In the genomic region with DNA sequence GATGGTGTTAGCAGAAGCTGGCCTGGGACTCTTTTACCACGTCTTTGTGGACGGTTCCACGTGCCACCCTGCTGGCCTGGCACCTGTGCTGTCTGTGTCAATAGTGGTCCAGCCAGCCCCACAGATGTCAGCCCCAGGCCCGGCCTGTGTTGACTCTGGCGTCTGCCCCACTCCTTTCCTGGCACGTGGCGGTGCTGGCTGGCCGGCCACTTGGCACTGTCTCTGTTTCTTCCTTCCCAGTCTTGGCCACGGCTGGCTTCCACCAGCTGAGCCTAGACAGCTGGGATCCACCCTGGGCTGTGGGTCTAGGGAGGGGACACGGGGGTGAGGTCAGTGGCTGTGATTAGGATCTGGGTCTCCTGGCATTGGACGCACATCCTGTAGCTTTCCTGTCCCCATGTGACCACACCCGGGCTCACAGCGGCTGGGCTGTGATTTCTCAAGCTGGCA, we compare ENCODE assay signal across 9 mouse cellular contexts. TPM values are rescaled to one million over a fixed set of nuclear protein-coding genes. Genes with fewer than 3 reads are reported as not detected.
A peak's percentile ranks its signal among the peaks of the same experiment; 100 is the strongest.
DNase-seq lines count a peak whose midpoint lies in the region; ATAC-seq lines count a peak whose summit lies in the region.
"Had no signal": no experiment of that assay in that cellular context is flagged by ENCODE, and none has a peak within 500 bp of the region (broad histone marks: within the 10 kb centered on the region; RNA-seq: fewer than 3 reads in every experiment).

No protein-coding gene starts in this region.

- H3K27ac ChIP-seq in kidney, embryonic 14.5 days (ENCODE audit: low read depth, low read length): no peak overlapping the region
- H3K27ac ChIP-seq in embryonic facial prominence, embryonic 13.5 days: peak overlapping the region; percentile 49
- H3K27ac ChIP-seq in heart, embryonic 12.5 days (ENCODE audit: poor library complexity, severe bottlenecking): 0 out of 2 replicates have a peak overlapping the region, but pooled peaks have one; percentile 3
- H3K27ac ChIP-seq in lung, embryonic 16.5 days (ENCODE audit: low read length): peak overlapping the region; percentile 45

- no peaks in the 10 kb centered on the region for H3K27me3 ChIP-seq in kidney, embryonic 14.5 days (ENCODE audit: control insufficient read depth, insufficient read depth, low read length)
- no peaks in the 10 kb centered on the region for H3K27me3 ChIP-seq in embryonic facial prominence, embryonic 13.5 days
- no peaks in the 10 kb centered on the region for H3K27me3 ChIP-seq in heart, embryonic 12.5 days (replicated peaks)
- H3K27me3 ChIP-seq in lung, embryonic 16.5 days (ENCODE audit: control insufficient read depth, insufficient read depth, low read depth, low read length): no peaks in the 10 kb centered on the region

- ATAC-seq in kidney, embryonic 14.5 days (ENCODE audit: low FRiP score, low TSS enrichment): no peak
- ATAC-seq in embryonic facial prominence, embryonic 13.5 days (ENCODE audit: insufficient number of reproducible peaks, insufficient read depth, low FRiP score, low TSS enrichment, low read depth): no peak
- peak; percentile 51 for ATAC-seq in heart, embryonic 12.5 days (ENCODE audit: insufficient number of reproducible peaks, low FRiP score)
- ATAC-seq in lung, embryonic 16.5 days (ENCODE audit: low read depth): peak; percentile 76
- ATAC-seq in CD4-positive, CD25-positive, alpha-beta regulatory T cell, adult 4 months: no peak

- no peaks in the 10 kb centered on the region for H3K9me3 ChIP-seq in kidney, embryonic 14.5 days (ENCODE audit: control insufficient read depth, low read length)
- H3K9me3 ChIP-seq in embryonic facial prominence, embryonic 13.5 days: no peaks in the 10 kb centered on the region
- no peaks in the 10 kb centered on the region for H3K9me3 ChIP-seq in heart, embryonic 12.5 days (replicated peaks)
- no peaks in the 10 kb centered on the region for H3K9me3 ChIP-seq in lung, embryonic 16.5 days (ENCODE audit: control insufficient read depth, low read length)

- no peak overlapping the region for H3K4me3 ChIP-seq in kidney, embryonic 14.5 days (ENCODE audit: low read length)
- H3K4me3 ChIP-seq in embryonic facial prominence, embryonic 13.5 days: no peak overlapping the region
- H3K4me3 ChIP-seq in heart, embryonic 12.5 days: no peak overlapping the region
- no peak overlapping the region for H3K4me3 ChIP-seq in lung, embryonic 16.5 days (ENCODE audit: low read length)

- WGBS in kidney, embryonic 14.5 days: 61% methylated on average over 13 of the region's 13 CpGs
- 65% methylated on average over 13 of the region's 13 CpGs for WGBS in embryonic facial prominence, embryonic 13.5 days
- 58% methylated on average over 13 of the region's 13 CpGs for WGBS in heart, embryonic 12.5 days
- 24% methylated on average over 13 of the region's 13 CpGs for WGBS in lung, embryonic 16.5 days

- peak; percentile 91 for DNase-seq in kidney, adult 11 months
- peak; percentile 91 for DNase-seq in kidney, postnatal 10 days
- DNase-seq in right cerebral cortex, postnatal 4 days: peak; percentile 67

- peaks cover 47% of the 10 kb centered on the region for H3K36me3 ChIP-seq in kidney, embryonic 14.5 days (ENCODE audit: control insufficient read depth, insufficient read depth, low read length)
- peaks cover 58% of the 10 kb centered on the region for H3K36me3 ChIP-seq in embryonic facial prominence, embryonic 13.5 days
- H3K36me3 ChIP-seq in heart, embryonic 12.5 days: peaks cover 59% of the 10 kb centered on the region
- 0 out of 2 replicates have a peak, but pooled peaks cover 6% of the 10 kb centered on the region for H3K36me3 ChIP-seq in lung, embryonic 16.5 days (ENCODE audit: control insufficient read depth, insufficient read depth, low read length)

- no peak overlapping the region for H3K9ac ChIP-seq in kidney, embryonic 14.5 days (ENCODE audit: low read depth, low read length)
- no peak overlapping the region for H3K9ac ChIP-seq in embryonic facial prominence, embryonic 13.5 days
- H3K9ac ChIP-seq in heart, embryonic 12.5 days: no peak overlapping the region
- no peak overlapping the region for H3K9ac ChIP-seq in lung, embryonic 16.5 days (ENCODE audit: low read length)

- peaks cover 75% of the 10 kb centered on the region for H3K4me1 ChIP-seq in kidney, embryonic 14.5 days (ENCODE audit: control insufficient read depth, insufficient read depth, low read length)
- peaks cover 73% of the 10 kb centered on the region for H3K4me1 ChIP-seq in embryonic facial prominence, embryonic 13.5 days
- H3K4me1 ChIP-seq in heart, embryonic 12.5 days (replicated peaks): peaks cover 96% of the 10 kb centered on the region
- H3K4me1 ChIP-seq in lung, embryonic 16.5 days (replicated peaks; ENCODE audit: control insufficient read depth, insufficient read depth, low read length): peaks cover 71% of the 10 kb centered on the region

- H3K4me2 ChIP-seq in kidney, embryonic 14.5 days (replicated peaks; ENCODE audit: low read depth, low read length): no peak overlapping the region
- H3K4me2 ChIP-seq in embryonic facial prominence, embryonic 13.5 days: no peak overlapping the region
- H3K4me2 ChIP-seq in heart, embryonic 12.5 days: no peak overlapping the region
- H3K4me2 ChIP-seq in lung, embryonic 16.5 days (ENCODE audit: low read depth, low read length): no peak overlapping the region

RNA-seq across cellular contexts. Expression of a gene that starts 7.5 kb away (rescaled TPM):
- polyA plus RNA-seq in kidney, embryonic 14.5 days (2014; fragmentation: Nextera tagmentation; extraction: Ambion mirVana): 12.0 and 12.3 TPM in 2 replicates
- 5.3 and 6.9 TPM in 2 replicates for polyA plus RNA-seq in embryonic facial prominence, embryonic 13.5 days (2015; fragmentation: Nextera tagmentation; extraction: Ambion mirVana)
- polyA plus RNA-seq in heart, embryonic 12.5 days (2016; fragmentation: Nextera tagmentation; extraction: Ambion mirVana): 6.3 and 8.3 TPM in 2 replicates
- 4.1 and 4.8 TPM in 2 replicates for polyA plus RNA-seq in lung, embryonic 16.5 days (2015; fragmentation: Nextera tagmentation; extraction: Ambion mirVana)
- 1 to 10 TPM; 2.7 to 3.3 TPM for polyA plus RNA-seq in CD4-positive, CD25-positive, alpha-beta regulatory T cell, adult 4 months (2017; shearing (Covaris generic))

RNA-seq across cellular contexts. Expression of a gene that starts 13.3 kb away (rescaled TPM):
- polyA plus RNA-seq in kidney, embryonic 14.5 days (2014; fragmentation: Nextera tagmentation; extraction: Ambion mirVana): 102 and 137 TPM in 2 replicates
- polyA plus RNA-seq in embryonic facial prominence, embryonic 13.5 days (2015; fragmentation: Nextera tagmentation; extraction: Ambion mirVana): 190 and 206 TPM in 2 replicates
- 92.8 and 97.3 TPM in 2 replicates for polyA plus RNA-seq in heart, embryonic 12.5 days (2016; fragmentation: Nextera tagmentation; extraction: Ambion mirVana)
- 151 and 155 TPM in 2 replicates for polyA plus RNA-seq in lung, embryonic 16.5 days (2015; fragmentation: Nextera tagmentation; extraction: Ambion mirVana)
- 100 to 1,000 TPM in 1 of 2 experiments, 10 to 100 TPM in 1; 93.5 to 104 TPM for polyA plus RNA-seq in CD4-positive, CD25-positive, alpha-beta regulatory T cell, adult 4 months (2017; shearing (Covaris generic))

RNA-seq across cellular contexts. Expression of a gene that starts 17.5 kb away (rescaled TPM):
- polyA plus RNA-seq in kidney, embryonic 14.5 days (2014; fragmentation: Nextera tagmentation; extraction: Ambion mirVana): 0.47 and 0.61 TPM in 2 replicates
- polyA plus RNA-seq in embryonic facial prominence, embryonic 13.5 days (2015; fragmentation: Nextera tagmentation; extraction: Ambion mirVana): 0.98 and 1.3 TPM in 2 replicates
- 0.45 and 0.55 TPM in 2 replicates for polyA plus RNA-seq in heart, embryonic 12.5 days (2016; fragmentation: Nextera tagmentation; extraction: Ambion mirVana)
- 1.0 and 1.1 TPM in 2 replicates for polyA plus RNA-seq in lung, embryonic 16.5 days (2015; fragmentation: Nextera tagmentation; extraction: Ambion mirVana)
- under 1 TPM in 1 of 2 experiments, not detected in 1; 0.09 TPM for polyA plus RNA-seq in CD4-positive, CD25-positive, alpha-beta regulatory T cell, adult 4 months (2017; shearing (Covaris generic))

RNA-seq across cellular contexts. Expression of a gene that starts 23.6 kb away (rescaled TPM):
- polyA plus RNA-seq in kidney, embryonic 14.5 days (2014; fragmentation: Nextera tagmentation; extraction: Ambion mirVana): 4.6 and 10.8 TPM in 2 replicates
- polyA plus RNA-seq in embryonic facial prominence, embryonic 13.5 days (2015; fragmentation: Nextera tagmentation; extraction: Ambion mirVana): 8.1 and 29.9 TPM in 2 replicates
- polyA plus RNA-seq in heart, embryonic 12.5 days (2016; fragmentation: Nextera tagmentation; extraction: Ambion mirVana): 16.8 and 19.3 TPM in 2 replicates
- polyA plus RNA-seq in lung, embryonic 16.5 days (2015; fragmentation: Nextera tagmentation; extraction: Ambion mirVana): 12.8 TPM in 1 of 2 replicates, not detected in the other
- polyA plus RNA-seq in CD4-positive, CD25-positive, alpha-beta regulatory T cell, adult 4 months (2017; shearing (Covaris generic)): not detected
- polyA plus RNA-seq: frontal cortex, adult 2 months had no signal

RNA-seq across cellular contexts. Expression of a gene that starts 25.6 kb away (rescaled TPM):
- 48.0 and 61.2 TPM in 2 replicates for polyA plus RNA-seq in kidney, embryonic 14.5 days (2014; fragmentation: Nextera tagmentation; extraction: Ambion mirVana)
- polyA plus RNA-seq in embryonic facial prominence, embryonic 13.5 days (2015; fragmentation: Nextera tagmentation; extraction: Ambion mirVana): 47.6 and 49.3 TPM in 2 replicates
- polyA plus RNA-seq in heart, embryonic 12.5 days (2016; fragmentation: Nextera tagmentation; extraction: Ambion mirVana): 48.3 and 50.1 TPM in 2 replicates
- polyA plus RNA-seq in lung, embryonic 16.5 days (2015; fragmentation: Nextera tagmentation; extraction: Ambion mirVana): 48.3 and 51.2 TPM in 2 replicates
- polyA plus RNA-seq in CD4-positive, CD25-positive, alpha-beta regulatory T cell, adult 4 months (2017; shearing (Covaris generic)): 1 to 10 TPM; 5.0 to 7.7 TPM

Comparison
In these comparisons a context has a peak if more than half of its experiments do, and no peak if none do; other contexts are left out.
1. ATAC-seq: peak in heart, embryonic 12.5 days (single experiment) and lung, embryonic 16.5 days (single experiment); none in kidney, embryonic 14.5 days (single experiment), embryonic facial prominence, embryonic 13.5 days (single experiment) and CD4-positive, CD25-positive, alpha-beta regulatory T cell, adult 4 months (single experiment).
2. Peak in every context shown above with its lines, with median percentiles within 50 percentile points of each other: DNase-seq.